16 mouse cellular contexts compared by ENCODE assay signal in genomic region chr12:13077689-13078088, GRCm38 (mm10).
DNase-seq lines count a peak whose midpoint lies in the region; ATAC-seq lines count a peak whose summit lies in the region.
"Had no signal": no experiment of that assay in that cellular context is flagged by ENCODE, and none has a peak within 500 bp of the region (broad histone marks: within the 10 kb centered on the region; RNA-seq: fewer than 3 reads in every experiment).

No protein-coding gene starts in this region.

- WGBS in heart, embryonic 10.5 days = 51% methylated on average over 4 of the region's 4 CpGs
- 7% methylated on average over 4 of the region's 4 CpGs for WGBS in embryonic facial prominence, embryonic 12.5 days
- WGBS in limb, embryonic 12.5 days = 5% methylated on average over 4 of the region's 4 CpGs

- DNase-seq in heart, embryonic 10.5 days (ENCODE audit: low spot score) = no peak
- no peak for DNase-seq in heart, adult 18-20 months
- peak; percentile 55 for DNase-seq in Muller cell, postnatal 12 days (ENCODE audit: inconsistent ontology term)
- DNase-seq in ovary, postnatal 36 days (ENCODE audit: low spot score) = no peak
- no peak for DNase-seq in cerebellum, postnatal 4 days (ENCODE audit: low spot score in 2 of 2)
- DNase-seq in c-Kit-positive CD71-positive TER-119-positive erythroid progenitor cells, embryonic 14.5 days (ENCODE audit: low spot score) = no peak
- DNase-seq: gastrocnemius, adult 2 months; liver, embryonic 13.5 days; midbrain, embryonic 14.5 days; right cerebral cortex, adult 18-20 months had no signal

- H3K4me3 ChIP-seq in heart, embryonic 10.5 days = no peak overlapping the region
- H3K4me3 ChIP-seq in embryonic facial prominence, embryonic 12.5 days = no peak overlapping the region
- H3K4me3 ChIP-seq in limb, embryonic 12.5 days (replicated peaks) = no peak overlapping the region
- H3K4me3 ChIP-seq: forebrain, embryonic 15.5 days; gastrocnemius, adult 2 months; intestine, embryonic 15.5 days; kidney, embryonic 15.5 days; liver, embryonic 13.5 days had no signal

- no peaks in the 10 kb centered on the region for H3K36me3 ChIP-seq in heart, embryonic 10.5 days
- H3K36me3 ChIP-seq in embryonic facial prominence, embryonic 12.5 days = no peaks in the 10 kb centered on the region
- H3K36me3 ChIP-seq in limb, embryonic 12.5 days = no peaks in the 10 kb centered on the region
- H3K36me3 ChIP-seq: forebrain, embryonic 15.5 days; intestine, embryonic 15.5 days; kidney, embryonic 15.5 days; liver, embryonic 13.5 days had no signal

- no peaks in the 10 kb centered on the region for H3K9me3 ChIP-seq in heart, embryonic 10.5 days
- H3K9me3 ChIP-seq in embryonic facial prominence, embryonic 12.5 days = no peaks in the 10 kb centered on the region
- 0 out of 2 replicates have a peak, but pooled peaks cover 6% of the 10 kb centered on the region for H3K9me3 ChIP-seq in limb, embryonic 12.5 days
- H3K9me3 ChIP-seq: forebrain, embryonic 15.5 days; intestine, embryonic 15.5 days; kidney, embryonic 15.5 days; liver, embryonic 13.5 days had no signal

- H3K9ac ChIP-seq in embryonic facial prominence, embryonic 12.5 days = no peak overlapping the region
- 0 out of 2 replicates have a peak overlapping the region, but pooled peaks have one; percentile 9 for H3K9ac ChIP-seq in limb, embryonic 12.5 days (replicated peaks)
- H3K9ac ChIP-seq: forebrain, embryonic 15.5 days; hindbrain, embryonic 14.5 days; intestine, embryonic 15.5 days; kidney, embryonic 15.5 days; liver, embryonic 13.5 days had no signal

- no peak for ATAC-seq in embryonic facial prominence, embryonic 12.5 days (ENCODE audit: insufficient number of reproducible peaks, insufficient read depth, low FRiP score, low TSS enrichment)
- ATAC-seq in limb, embryonic 12.5 days (ENCODE audit: insufficient number of reproducible peaks, insufficient read depth, low FRiP score, low TSS enrichment, low read depth) = peak; percentile 77; the same call in 1 of the 2 replicates
- ATAC-seq: forebrain, embryonic 15.5 days; intestine, embryonic 15.5 days had no signal

- H3K27ac ChIP-seq in heart, embryonic 10.5 days = 0 out of 2 replicates have a peak overlapping the region, but pooled peaks have one; percentile 23
- peak overlapping the region; percentile 55; the same call in 1 of the 2 replicates for H3K27ac ChIP-seq in embryonic facial prominence, embryonic 12.5 days
- H3K27ac ChIP-seq in limb, embryonic 12.5 days = peak overlapping the region; percentile 68
- H3K27ac ChIP-seq: forebrain, embryonic 15.5 days; gastrocnemius, adult 2 months; hindbrain, embryonic 14.5 days; intestine, embryonic 15.5 days; kidney, embryonic 15.5 days; liver, embryonic 13.5 days had no signal

- peaks cover 23% of the 10 kb centered on the region for H3K4me1 ChIP-seq in heart, embryonic 10.5 days
- H3K4me1 ChIP-seq in embryonic facial prominence, embryonic 12.5 days = peaks cover 42% of the 10 kb centered on the region
- H3K4me1 ChIP-seq in limb, embryonic 12.5 days (replicated peaks) = peaks cover 51% of the 10 kb centered on the region
- H3K4me1 ChIP-seq: forebrain, embryonic 15.5 days; intestine, embryonic 15.5 days; liver, embryonic 13.5 days had no signal

- no peak overlapping the region for H3K4me2 ChIP-seq in embryonic facial prominence, embryonic 12.5 days (replicated peaks)
- H3K4me2 ChIP-seq in limb, embryonic 12.5 days = no peak overlapping the region
- H3K4me2 ChIP-seq: forebrain, embryonic 15.5 days; hindbrain, embryonic 14.5 days; intestine, embryonic 15.5 days; kidney, embryonic 15.5 days; liver, embryonic 13.5 days had no signal

- no peaks in the 10 kb centered on the region for H3K27me3 ChIP-seq in heart, embryonic 10.5 days (ENCODE audit: insufficient read depth, poor library complexity, severe bottlenecking)
- H3K27me3 ChIP-seq in embryonic facial prominence, embryonic 12.5 days = no peaks in the 10 kb centered on the region
- H3K27me3 ChIP-seq in limb, embryonic 12.5 days = 0 out of 2 replicates have a peak, but pooled peaks cover 4% of the 10 kb centered on the region
- H3K27me3 ChIP-seq: forebrain, embryonic 15.5 days; intestine, embryonic 15.5 days; kidney, embryonic 15.5 days; liver, embryonic 13.5 days had no signal
